Mouse (Mus musculus): ENCODE measurements at regions not wholly inside any gene's neighbourhood (a gene's known extent, or its start where the extent isn't known, plus 50 kb on each side); places are given as distances from the start of the nearest gene placed in this dataset.

GRCm38 (mm10) chr4:114353058-114353457, 53.5 kb upstream of the Trabd2b start:
- no peak for DNase-seq (ENCODE audit: extremely low spot score, low spot score)
